Mouse (Mus musculus) bone marrow, adult 2 months (tissue): ENCODE results near the gene Dpy19l3.

Source experiments
- CTCF ChIP-seq: fragments of 200-500 bp; IDR thresholded peaks from 2 replicates; pipeline ENCODE4 v1.5.1; 2011; ENCODE audit warnings: low read length, control low read depth; ENCODE audit not compliant: control insufficient read depth, insufficient read depth
- POLR2A ChIP-seq: fragments of 200-500 bp; IDR thresholded peaks from 2 replicates; pipeline ENCODE4 v1.6.1; 2011; ENCODE audit warnings: low read depth, mild to moderate bottlenecking, control low read depth, low read length, borderline replicate concordance; ENCODE audit not compliant: control insufficient read depth

- no peak for TF ChIP-seq POLR2A
- no peak for TF ChIP-seq CTCF
These were observed 7.4 kb downstream of the Dpy19l3 start for GRCm38 (mm10) chr7:35746686-35747396.
